In genomic region chr2:30532948-30533347, GRCm38 (mm10) we compare ENCODE assay signal across 32 mouse cellular contexts. TPM values are rescaled to one million over a fixed set of nuclear protein-coding genes. Genes with fewer than 3 reads are reported as not detected.
DNase-seq lines count a peak whose midpoint lies in the region; ATAC-seq and TF ChIP-seq lines count a peak whose summit lies in the region.
"Had no signal": no experiment of that assay in that cellular context is flagged by ENCODE, and none has a peak within 500 bp of the region (broad histone marks: within the 10 kb centered on the region; RNA-seq: fewer than 3 reads in every experiment).

No protein-coding gene starts in this region.

- H3K36me3 ChIP-seq in kidney, postnatal 0 days (ENCODE audit: insufficient read depth, low read length), result no peaks in the 10 kb centered on the region
- no peaks in the 10 kb centered on the region for H3K36me3 ChIP-seq in testis, adult 2 months (ENCODE audit: control insufficient read depth, insufficient read depth, low read length)
- H3K36me3 ChIP-seq: embryonic facial prominence, embryonic 10.5 days; embryonic facial prominence, embryonic 15.5 days; forebrain, embryonic 12.5 days; heart, embryonic 13.5 days; intestine, embryonic 15.5 days; midbrain, embryonic 10.5 days; midbrain, embryonic 15.5 days; neural tube, embryonic 15.5 days; stomach, embryonic 15.5 days had no signal

- no peak overlapping the region for H3K4me2 ChIP-seq in kidney, postnatal 0 days (ENCODE audit: low read length)
- H3K4me2 ChIP-seq: embryonic facial prominence, embryonic 15.5 days; forebrain, embryonic 12.5 days; heart, embryonic 13.5 days; intestine, embryonic 15.5 days; lung, embryonic 14.5 days; midbrain, embryonic 15.5 days; neural tube, embryonic 15.5 days; stomach, embryonic 15.5 days had no signal

- no peak for TF ChIP-seq POLR2A in testis, adult 2 months (IDR thresholded peaks at IDR 0.05; ENCODE audit: control insufficient read depth, low read depth, low read length)

- H3K9me3 ChIP-seq in kidney, postnatal 0 days (replicated peaks; ENCODE audit: low read length), result no peaks in the 10 kb centered on the region
- H3K9me3 ChIP-seq: embryonic facial prominence, embryonic 15.5 days; intestine, embryonic 15.5 days; midbrain, embryonic 15.5 days; neural tube, embryonic 15.5 days; stomach, embryonic 15.5 days had no signal

- DNase-seq in kidney, postnatal 0 days (ENCODE audit: low spot score), result no peak
- DNase-seq in kidney, postnatal 36 days, result no peak
- no peak for DNase-seq in testis, postnatal 10 days (ENCODE audit: low spot score)
- peak; percentile 45 for DNase-seq in R1 (ENCODE audit: low read depth, low spot score)
- no peak for DNase-seq in urinary bladder, postnatal 14 days (ENCODE audit: low spot score)
- DNase-seq: adrenal gland, adult 2 months; cerebellum, adult 8-10 months; cerebellum, postnatal 25 days; forebrain, postnatal 0 days; heart, postnatal 10 days; kidney, postnatal 4 days; layer of hippocampus, adult 9-11 months; lung, embryonic 14.5 days; lung, postnatal 14 days; retina, postnatal 1 day; right cerebral cortex, postnatal 14 days; thymus, adult 18-20 months; thymus, postnatal 36 days had no signal

- no peak overlapping the region for H3K4me3 ChIP-seq in kidney, postnatal 0 days (replicated peaks; ENCODE audit: low read depth, low read length)
- H3K4me3 ChIP-seq in testis, adult 2 months (ENCODE audit: control insufficient read depth, low read depth, low read length), result no peak overlapping the region
- H3K4me3 ChIP-seq: embryonic facial prominence, embryonic 10.5 days; embryonic facial prominence, embryonic 15.5 days; forebrain, embryonic 12.5 days; heart, embryonic 13.5 days; intestine, embryonic 15.5 days; midbrain, embryonic 10.5 days; midbrain, embryonic 15.5 days; neural tube, embryonic 15.5 days; stomach, embryonic 15.5 days had no signal

- no peak overlapping the region for H3K27ac ChIP-seq in kidney, postnatal 0 days
- no peak overlapping the region for H3K27ac ChIP-seq in testis, adult 2 months (ENCODE audit: control insufficient read depth, insufficient read depth, low read depth, low read length)
- H3K27ac ChIP-seq: embryonic facial prominence, embryonic 10.5 days; embryonic facial prominence, embryonic 15.5 days; forebrain, embryonic 12.5 days; heart, embryonic 13.5 days; hindbrain, postnatal 0 days; intestine, embryonic 15.5 days; midbrain, embryonic 10.5 days; midbrain, embryonic 15.5 days; neural tube, embryonic 15.5 days; stomach, embryonic 15.5 days had no signal

- no peak overlapping the region for H3K9ac ChIP-seq in kidney, postnatal 0 days (ENCODE audit: low read depth, low read length)
- H3K9ac ChIP-seq: embryonic facial prominence, embryonic 15.5 days; forebrain, embryonic 12.5 days; forebrain, postnatal 0 days; heart, embryonic 13.5 days; intestine, embryonic 15.5 days; lung, embryonic 14.5 days; midbrain, embryonic 15.5 days; neural tube, embryonic 15.5 days; stomach, embryonic 15.5 days had no signal

- ATAC-seq in kidney, postnatal 0 days (replicated peaks; ENCODE audit: low FRiP score, low read depth), result no peak
- no peak for ATAC-seq in cerebellum, adult (ENCODE audit: insufficient number of reproducible peaks, low FRiP score, low TSS enrichment)
- ATAC-seq: activated CD4-positive, CD25-positive, alpha-beta regulatory T cell, adult 4 months; CD4-positive, CD25-positive, alpha-beta regulatory T cell, adult 4 months; forebrain, postnatal 0 days; hindbrain, postnatal 0 days; intestine, embryonic 15.5 days; midbrain, embryonic 15.5 days had no signal

- H3K27me3 ChIP-seq in kidney, postnatal 0 days (ENCODE audit: insufficient read depth, low read length), result no peaks in the 10 kb centered on the region
- H3K27me3 ChIP-seq in testis, adult 2 months (ENCODE audit: control insufficient read depth, insufficient read depth, low read length), result no peaks in the 10 kb centered on the region
- H3K27me3 ChIP-seq: embryonic facial prominence, embryonic 15.5 days; forebrain, embryonic 12.5 days; heart, embryonic 13.5 days; intestine, embryonic 15.5 days; midbrain, embryonic 15.5 days; neural tube, embryonic 15.5 days; stomach, embryonic 15.5 days had no signal

- H3K4me1 ChIP-seq in kidney, postnatal 0 days (replicated peaks; ENCODE audit: insufficient read depth, low read length), result no peaks in the 10 kb centered on the region
- peaks cover 17% of the 10 kb centered on the region for H3K4me1 ChIP-seq in testis, adult 2 months (ENCODE audit: control insufficient read depth, insufficient read depth, low read length)
- H3K4me1 ChIP-seq: embryonic facial prominence, embryonic 15.5 days; forebrain, embryonic 12.5 days; heart, embryonic 13.5 days; midbrain, embryonic 15.5 days; neural tube, embryonic 15.5 days; stomach, embryonic 15.5 days had no signal

- 0 out of 2 replicates have a peak, but pooled peaks have one; percentile 6 for TF ChIP-seq CTCF in kidney, postnatal 0 days (IDR thresholded peaks at IDR 0.05; ENCODE audit: low read depth)
- TF ChIP-seq CTCF in testis, adult 2 months (IDR thresholded peaks at IDR 0.05; ENCODE audit: control insufficient read depth, insufficient read depth, insufficient replicate concordance, low read depth, low read length), result peak; percentile 53; the same call in 1 of the 2 replicates

RNA-seq across cellular contexts. Expression of gene Ier5l, which starts 58.9 kb away (rescaled TPM):
- 3.5 and 8.1 TPM in 2 replicates for polyA plus RNA-seq in kidney, postnatal 0 days (2015; fragmentation: Nextera tagmentation; extraction: Ambion mirVana)
- 2.2 and 2.8 TPM in 2 replicates for polyA plus RNA-seq in testis, adult 2 months (2012; rRNA removed)
